Mouse (Mus musculus) thymus, adult 18-20 months (tissue): ENCODE data around the gene Zfp300.
A peak's percentile ranks its signal among the peaks of the same experiment; 100 is the strongest.

Experiments used
- DNase-seq, 2 experiments: peaks; one replicate each; pipeline ENCODE4 v3.0.0; 2022; ENCODE audit warnings: mixed read lengths in 2 of 2

Zfp300 gene

DNA sequence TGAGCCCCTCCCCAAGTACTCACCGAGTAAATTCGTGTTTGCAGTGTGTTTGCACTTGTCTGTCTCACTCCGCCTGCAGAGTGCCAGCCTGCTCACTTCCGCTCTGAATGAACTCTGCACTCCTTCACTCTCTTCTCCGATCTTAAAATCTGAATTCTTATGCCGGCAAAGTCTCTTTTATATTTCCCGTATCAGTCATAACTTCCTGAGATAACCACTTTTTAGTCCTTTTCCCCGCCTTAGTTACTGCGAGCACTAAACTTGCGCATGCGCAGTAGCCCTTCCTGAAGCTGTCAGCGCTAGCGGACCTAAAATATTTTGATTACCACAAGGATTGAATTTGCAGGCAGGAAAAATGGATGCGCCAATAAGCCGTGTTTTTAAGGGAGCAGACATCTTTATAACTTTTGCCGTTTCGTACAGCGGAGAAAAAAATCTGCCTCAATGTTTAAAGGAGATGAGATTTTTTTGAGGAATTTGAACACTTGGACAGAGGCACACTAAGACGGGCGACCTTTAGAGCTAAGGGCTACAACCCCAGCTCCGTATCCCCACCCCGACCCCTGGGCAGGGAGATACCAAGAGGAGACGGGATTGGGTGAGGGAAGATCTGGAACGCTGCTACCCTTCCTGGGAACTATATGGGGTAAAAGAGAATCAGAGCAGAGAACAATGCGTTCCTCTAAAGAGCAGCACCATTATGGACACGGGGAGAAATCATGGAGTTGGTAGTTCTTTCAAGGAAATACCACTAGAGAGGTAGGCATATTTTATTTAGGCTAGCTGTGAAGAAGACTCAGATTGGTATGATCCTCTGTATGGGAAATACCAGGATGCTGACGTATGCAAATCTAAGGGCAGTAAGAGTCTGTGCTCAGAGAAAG, at the start of gene Zfp300:
Gene Zfp300, minus strand, starts transcription at position 545 of the 884 bp plus-strand sequence.
- peak; percentile 18 to 45 for DNase-seq

DNA sequence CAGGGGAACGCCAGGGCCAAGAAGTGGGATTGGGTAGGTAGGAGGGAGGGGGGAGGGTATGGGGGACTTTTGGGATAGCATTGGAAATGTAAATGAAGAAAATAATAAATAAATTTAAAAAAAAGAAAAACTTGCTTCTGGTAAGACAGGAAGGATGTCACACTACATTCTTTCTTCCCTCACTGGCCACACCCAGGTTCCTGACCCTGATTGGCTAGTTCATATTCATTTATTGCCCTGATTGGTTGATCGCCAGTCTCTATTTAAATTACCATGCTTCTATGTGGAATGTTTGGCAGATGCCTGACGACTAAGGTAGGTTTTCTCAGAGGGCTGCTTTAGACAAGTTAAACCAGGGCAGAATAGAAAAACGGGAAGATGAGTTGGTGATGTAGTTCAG, 26.2 kb upstream of the Zfp300 start, which contains the start of gene Ssxa1:
Gene Ssxa1, plus strand, starts transcription at position 301 of the 400 bp plus-strand sequence.
- no peak for DNase-seq

DNA sequence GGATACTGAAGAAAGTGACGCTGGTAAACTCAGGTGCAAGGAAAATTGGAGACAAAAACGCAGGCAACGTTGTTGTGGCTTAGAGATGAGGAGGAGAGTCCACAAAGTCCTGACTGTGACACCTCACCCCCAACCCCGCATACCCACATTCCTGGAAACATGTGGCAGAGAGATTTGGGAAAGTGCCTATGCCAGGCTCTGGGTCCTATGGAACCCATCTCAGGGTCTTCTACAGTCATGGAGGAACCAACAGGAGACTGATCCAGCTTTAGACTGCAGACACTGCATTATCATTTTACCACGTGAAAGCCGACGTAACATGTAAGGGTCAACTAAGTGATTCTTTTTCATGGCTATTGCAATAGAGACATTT, 526 bp upstream of the Zfp300 start:
- no peak for DNase-seq

DNA sequence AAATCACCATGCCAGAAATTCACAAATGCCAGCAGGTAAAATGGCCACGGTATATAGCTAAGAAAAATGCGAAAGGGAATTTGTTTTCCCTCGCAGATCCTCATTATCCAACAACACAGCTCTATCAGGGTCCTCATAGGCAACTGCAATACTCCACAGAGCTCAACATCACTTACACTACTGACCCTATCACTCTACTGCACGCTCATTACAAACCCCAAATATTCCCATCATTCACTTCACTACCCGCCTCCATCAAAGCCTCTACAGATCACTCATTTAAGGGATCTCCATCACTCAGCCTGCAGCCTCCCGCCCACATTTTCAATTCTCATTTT, 713 bp downstream of the Zfp300 start:
- DNase-seq: no peak

DNA sequence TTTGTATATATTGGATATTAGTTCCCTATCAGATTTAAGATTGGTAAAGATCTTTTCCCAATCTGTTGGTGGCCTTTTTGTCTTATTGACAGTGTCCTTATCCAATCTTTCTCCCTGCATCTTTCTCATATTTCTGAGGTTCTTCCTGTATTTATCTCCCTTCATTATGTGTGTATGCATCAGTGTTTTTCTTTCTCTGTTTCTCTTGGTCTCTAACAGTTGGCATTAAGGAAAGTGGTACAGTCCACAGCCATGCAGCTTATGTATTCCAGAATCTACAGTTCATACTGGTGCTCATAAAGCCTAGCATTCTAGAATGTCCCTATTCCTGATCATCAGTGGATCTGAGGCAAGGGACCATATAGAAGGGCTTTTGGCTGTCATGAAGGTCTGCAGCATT, 21.2 kb downstream of the Zfp300 start, which contains the start of gene Spaca5:
Gene Spaca5, plus strand, starts transcription at position 301 of the 400 bp plus-strand sequence.
- DNase-seq: no peak

DNA sequence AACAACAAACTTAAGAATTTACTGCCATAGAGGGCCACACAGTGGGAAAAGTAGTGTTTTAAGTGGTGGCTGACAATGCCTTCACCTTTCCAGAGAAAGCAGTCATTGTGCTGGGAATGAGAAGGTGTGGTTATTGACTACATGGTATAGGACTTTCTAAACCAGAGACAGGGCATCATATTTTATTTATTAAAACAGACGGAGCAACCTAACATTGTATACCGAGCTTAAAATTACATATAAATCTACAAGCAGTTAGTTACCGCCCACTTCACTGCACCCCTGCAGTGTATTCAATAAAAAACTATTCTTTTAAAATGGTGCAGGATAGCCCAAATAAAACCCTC, 26.8 kb downstream of the Zfp300 start:
- no peak for DNase-seq

DNA sequence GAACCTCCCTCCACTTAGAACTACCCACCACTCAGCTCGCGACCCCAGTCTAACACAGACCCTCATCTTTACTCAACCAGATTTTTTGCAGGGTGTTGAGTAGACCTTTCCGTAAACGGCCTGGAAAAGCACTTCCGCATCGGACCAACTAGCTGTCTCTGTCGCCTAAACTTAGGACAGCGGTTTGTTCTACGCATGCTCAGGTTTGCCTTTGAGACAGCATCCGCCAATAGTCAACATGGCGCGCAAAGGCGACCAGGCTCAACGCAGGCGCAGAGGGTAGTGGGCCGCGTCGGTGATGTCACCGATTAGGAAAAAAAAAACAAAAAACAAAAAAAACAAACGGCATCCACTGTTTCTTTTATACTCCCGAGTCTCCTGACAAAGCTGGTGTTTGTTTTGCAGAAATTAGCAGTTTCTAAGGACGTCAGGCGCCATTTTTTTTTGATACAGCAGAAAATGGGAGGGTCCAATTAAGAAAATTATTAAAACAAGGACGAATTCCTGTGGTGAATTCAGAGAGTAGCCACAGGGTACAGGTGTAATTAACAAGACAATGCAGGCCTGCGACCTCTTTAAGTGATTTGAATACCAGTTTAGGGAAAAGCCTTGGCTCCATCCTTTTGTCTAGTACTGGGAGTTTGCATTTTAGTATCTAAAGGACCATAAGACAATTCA, 27.3 kb downstream of the Zfp300 start, which contains the start of gene Zfp182:
Gene Zfp182, minus strand, starts transcription at position 451 of the 678 bp plus-strand sequence.
- peak; percentile 58 to 75 for DNase-seq

DNA sequence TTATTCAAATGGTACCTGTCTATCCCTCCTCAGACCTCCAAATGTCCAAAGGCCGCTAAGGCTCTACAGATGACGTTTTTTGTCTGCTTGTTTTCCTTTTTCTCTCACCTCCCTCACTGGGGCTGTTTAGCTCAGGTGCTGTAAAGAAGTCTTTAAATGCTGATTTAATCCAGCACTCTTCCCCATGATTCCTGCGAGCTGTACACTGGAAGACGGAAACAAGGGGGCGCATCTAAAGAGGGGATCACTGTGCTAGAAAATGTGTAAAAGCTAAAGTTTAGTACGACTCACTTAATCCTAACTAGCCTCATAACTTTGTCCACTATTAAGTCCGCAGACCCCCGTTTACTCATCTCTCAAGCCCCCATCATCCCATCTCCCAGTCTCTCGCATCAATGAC, 27.9 kb downstream of the Zfp300 start:
- no peak for DNase-seq
